Mouse (Mus musculus) hindbrain, embryonic 12.5 days (tissue): Measurements from ENCODE around the gene Aggf1. TPM values are rescaled to one million over a fixed set of nuclear protein-coding genes. Genes with fewer than 3 reads are reported as not detected.

Experiments used
- ATAC-seq: fragments of 200-750 bp; cut with Nextera tagmentation; 2 replicates; pipeline ENCODE4 v1.8.0; 2017; ENCODE audit warnings: moderate TSS enrichment; ENCODE audit not compliant: low FRiP score
- H3K27ac ChIP-seq: fragments of 300-500 bp; sonication (generic); 2 replicates; pipeline ENCODE4 v1.5.1; 2016; ENCODE audit warnings: mild to moderate bottlenecking
- H3K27me3 ChIP-seq: fragments of 300-500 bp; sonication (generic); 2 replicates; pipeline ENCODE4 v1.6.1; 2016; ENCODE audit warnings: mild to moderate bottlenecking
- H3K36me3 ChIP-seq: fragments of 300-500 bp; sonication (generic); 2 replicates; pipeline ENCODE4 v1.6.1; 2016; ENCODE audit warnings: mild to moderate bottlenecking
- H3K4me1 ChIP-seq: fragments of 300-500 bp; sonication (generic); 2 replicates; pipeline ENCODE4 v1.6.1; 2016
- H3K4me2 ChIP-seq: fragments of 300-500 bp; sonication (generic); replicated peaks from 2 replicates; pipeline ENCODE4 v1.6.1; 2016; ENCODE audit warnings: mild to moderate bottlenecking
- H3K4me3 ChIP-seq: fragments of 300-500 bp; sonication (generic); 2 replicates; pipeline ENCODE4 v1.5.1; 2016; ENCODE audit warnings: mild to moderate bottlenecking
- H3K9ac ChIP-seq: fragments of 300-500 bp; sonication (generic); 2 replicates; pipeline ENCODE4 v1.6.1; 2016; ENCODE audit warnings: mild to moderate bottlenecking, moderate library complexity
- H3K9me3 ChIP-seq: fragments of 300-500 bp; sonication (generic); replicated peaks from 2 replicates; pipeline ENCODE4 v1.6.1; 2016; ENCODE audit warnings: mild to moderate bottlenecking
- WGBS: fragments of 180-500 bp; shearing (Covaris S2); methylation state at CpG from one replicate; pipeline ENCODE4 v1.1.7; 2016; 5-methylcytosine and 5-hydroxymethylcytosine counted together
- polyA plus RNA-seq: library from polyadenylated mRNA; unstranded; fragments of >200 nt; fragmentation: Nextera tagmentation; extraction: Ambion mirVana; gene quantifications from 2 replicates; pipeline ENCODE4 v1.2.1, GENCODE M21; 2016

Aggf1 gene
- polyA plus RNA-seq, 1 experiment from 2014 or later, result 52.8 TPM

DNA sequence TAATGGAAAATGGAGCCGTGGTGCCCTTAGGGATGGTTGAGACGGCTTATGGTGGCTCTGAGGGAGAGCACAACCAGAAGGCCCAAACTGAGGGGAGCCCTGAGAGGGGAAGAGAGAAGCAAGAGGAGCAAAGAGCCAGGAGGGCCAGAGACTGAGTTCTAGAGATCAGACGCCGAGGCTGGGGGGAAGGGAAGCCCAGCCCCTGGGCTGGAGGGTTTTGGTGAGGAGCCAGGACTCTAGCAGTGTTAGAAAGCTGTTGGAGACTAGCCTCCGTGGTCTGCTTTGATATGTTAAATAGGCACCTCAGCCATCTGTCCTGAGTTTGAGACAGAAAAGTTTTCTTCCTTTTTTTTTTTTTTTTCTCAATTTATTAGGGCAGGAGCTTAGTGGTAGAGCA, 47.8 kb downstream of the Aggf1 start:
- Histone ChIP-seq H3K27me3 (no peaks in the 10 kb centered on the region), H3K9me3 (no peaks in the 10 kb centered on the region), H3K4me1 (peaks cover 32% of the 10 kb centered on the region), H3K9ac (peak overlapping the region; percentile 56), H3K4me3 (peak overlapping the region; percentile 77), H3K36me3 (no peaks in the 10 kb centered on the region), H3K27ac (peak overlapping the region; percentile 96), H3K4me2 (peak overlapping the region; percentile 76)
- WGBS, result 6% methylated on average over 5 of the region's 5 CpGs
- peak; percentile 35 for ATAC-seq

DNA sequence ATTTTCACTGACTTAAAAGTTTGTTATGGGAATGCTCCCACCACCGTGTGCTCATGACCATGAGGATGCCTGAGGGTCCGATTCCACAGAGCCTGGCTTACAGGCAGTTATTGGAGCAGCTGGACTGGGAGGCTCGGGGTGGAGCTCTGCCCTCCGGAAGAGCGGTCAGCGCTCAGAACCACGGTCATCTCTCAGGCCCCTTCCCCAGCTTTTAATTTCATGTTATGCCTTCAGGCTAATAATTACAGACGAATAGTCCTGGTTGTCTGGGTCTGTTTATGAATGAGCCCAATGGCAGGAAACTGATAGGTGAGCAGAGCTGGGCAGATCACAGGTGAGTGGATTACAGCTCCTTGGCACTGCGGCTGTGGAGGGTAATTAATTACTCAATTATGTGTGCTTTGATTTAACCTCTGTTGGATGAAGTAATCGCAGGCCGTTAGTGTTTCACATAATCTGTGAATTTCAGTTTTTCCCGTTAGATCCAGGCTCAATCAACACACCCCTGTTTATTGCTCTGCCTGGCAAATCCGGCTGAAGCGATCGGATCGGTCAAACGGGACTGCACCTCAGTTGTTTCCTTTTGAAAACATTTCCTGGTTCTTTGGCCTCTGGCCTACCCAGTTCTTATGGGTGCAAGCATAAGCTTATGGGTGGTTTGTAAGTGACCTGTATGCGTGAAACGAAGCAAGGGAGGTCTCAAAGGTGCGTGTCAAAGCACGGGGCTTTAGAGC, 48.4 kb downstream of the Aggf1 start:
- Histone ChIP-seq H3K27me3 (no peaks in the 10 kb centered on the region), H3K4me2 (peak overlapping the region; percentile 76), H3K36me3 (no peaks in the 10 kb centered on the region), H3K4me3 (peak overlapping the region; percentile 77), H3K4me1 (peaks cover 29% of the 10 kb centered on the region), H3K9ac (peak overlapping the region; percentile 56), H3K27ac (peak overlapping the region; percentile 96), H3K9me3 (no peaks in the 10 kb centered on the region)
- 0 out of 2 replicates have a peak, but pooled peaks have one; percentile 32 for ATAC-seq
- WGBS, result 10% methylated on average over 21 of the region's 21 CpGs

DNA sequence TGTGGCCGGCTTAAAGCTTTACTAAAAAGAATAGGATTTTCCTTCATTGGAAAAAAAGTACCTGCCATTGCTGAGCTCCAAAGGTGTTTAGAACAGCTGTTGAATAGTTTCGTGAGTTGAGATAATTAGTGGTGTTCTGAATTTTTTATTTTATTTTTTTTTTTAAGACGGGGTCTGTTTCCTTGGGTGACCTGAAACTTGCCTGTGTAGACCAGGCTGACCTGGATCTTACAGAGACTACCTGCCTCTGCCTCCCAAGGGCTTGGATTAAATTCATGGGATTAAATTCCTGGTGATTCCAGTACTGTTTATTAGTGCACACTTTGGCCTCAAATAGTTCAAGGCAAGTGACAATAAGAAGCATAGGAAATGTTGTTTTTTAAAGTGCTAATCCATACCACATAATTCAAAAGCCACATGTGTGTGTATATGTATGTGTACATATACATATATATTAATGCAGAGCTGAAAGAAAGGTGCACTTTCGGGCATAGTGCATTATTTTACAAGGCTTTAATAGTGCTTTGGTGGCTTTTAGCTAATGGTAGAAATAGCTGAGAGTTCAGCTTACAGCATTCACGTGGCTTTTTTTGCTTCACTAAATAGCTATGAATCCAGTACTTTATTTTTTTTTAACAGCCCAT, 49.1 kb downstream of the Aggf1 start:
- Histone ChIP-seq H3K4me3 (peak overlapping the region; percentile 77), H3K9me3 (no peaks in the 10 kb centered on the region), H3K9ac (peak overlapping the region; percentile 96), H3K4me1 (peaks cover 29% of the 10 kb centered on the region), H3K4me2 (peak overlapping the region; percentile 76), H3K27ac (peak overlapping the region; percentile 96), H3K27me3 (no peaks in the 10 kb centered on the region), H3K36me3 (no peaks in the 10 kb centered on the region)
- WGBS, result 19% methylated on average over 5 of the region's 5 CpGs
- no peak for ATAC-seq

DNA sequence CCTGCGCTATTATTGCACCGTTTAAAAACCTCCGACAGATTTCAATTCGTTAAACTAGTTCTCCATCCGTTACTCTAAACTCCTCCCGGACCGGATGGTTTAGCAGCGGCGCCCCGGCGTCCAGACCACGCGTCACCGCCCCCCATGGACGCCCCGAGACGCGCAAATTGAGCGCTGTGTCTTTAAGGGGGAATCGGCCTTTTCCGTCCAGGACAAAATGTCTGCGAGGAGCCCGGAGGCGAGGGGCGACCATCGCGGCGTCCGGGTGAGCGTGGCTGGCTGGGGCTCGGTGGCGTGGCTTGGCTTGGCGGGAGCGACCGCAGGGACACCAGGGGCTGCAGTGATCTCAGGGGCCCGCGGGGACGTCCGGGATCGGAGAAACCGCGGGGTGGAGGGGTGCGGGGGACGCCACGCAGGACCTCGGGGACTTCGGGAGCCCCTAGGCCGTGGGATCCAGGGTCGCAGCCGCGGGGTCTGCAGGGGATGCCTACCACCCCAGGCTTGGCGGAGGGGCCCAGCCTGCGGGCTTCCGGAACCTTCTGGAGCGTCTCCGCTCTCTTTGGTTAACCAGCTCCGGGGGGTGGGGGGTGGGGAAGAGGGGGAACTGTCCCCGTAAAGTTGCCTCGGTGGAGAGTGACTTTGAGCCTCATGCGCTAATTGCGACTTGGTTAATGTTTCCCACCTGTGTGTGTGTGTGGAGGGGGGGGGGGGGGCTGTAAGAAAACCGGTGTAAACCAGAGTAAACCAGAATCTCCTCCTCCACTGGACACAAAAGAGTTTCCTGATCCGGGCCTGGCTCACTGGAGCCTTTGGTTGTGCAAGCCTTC, 49.9 kb downstream of the Aggf1 start:
- Histone ChIP-seq H3K36me3 (no peaks in the 10 kb centered on the region), H3K4me2 (peak overlapping the region; percentile 76), H3K9ac (peak overlapping the region; percentile 96), H3K4me1 (peaks cover 28% of the 10 kb centered on the region), H3K27me3 (no peaks in the 10 kb centered on the region), H3K9me3 (no peaks in the 10 kb centered on the region), H3K27ac (peak overlapping the region; percentile 96), H3K4me3 (peak overlapping the region; percentile 77)
- ATAC-seq, result peak; percentile 68
- WGBS, result under 1% methylated on average over 61 of the region's 63 CpGs

DNA sequence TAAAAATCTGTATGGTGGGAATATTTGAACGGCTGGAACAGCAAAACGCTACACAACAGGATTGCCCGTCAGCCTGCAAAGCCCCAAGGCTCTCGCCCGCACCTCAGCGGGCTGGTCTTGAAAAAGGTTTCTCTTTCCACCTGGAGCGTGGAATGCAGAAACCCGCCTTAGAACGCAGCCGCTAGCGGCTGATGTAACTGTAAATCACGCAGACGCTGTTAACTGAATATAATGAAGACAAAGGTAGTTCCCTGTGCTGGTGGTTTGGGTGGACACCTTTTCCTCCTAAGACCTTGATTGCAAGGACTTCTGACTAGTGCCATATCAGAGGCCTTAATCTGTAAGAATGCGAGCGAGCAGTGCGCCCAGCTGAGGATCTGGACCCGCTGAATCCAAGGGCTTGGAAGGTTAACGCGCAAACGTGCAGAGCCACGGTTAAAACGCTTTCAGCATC, 50.5 kb downstream of the Aggf1 start:
- WGBS, result under 1% methylated on average over 22 of the region's 22 CpGs
- Histone ChIP-seq H3K4me3 (peak overlapping the region; percentile 77), H3K9ac (peak overlapping the region; percentile 96), H3K36me3 (no peaks in the 10 kb centered on the region), H3K27me3 (no peaks in the 10 kb centered on the region), H3K4me1 (peaks cover 28% of the 10 kb centered on the region), H3K9me3 (no peaks in the 10 kb centered on the region), H3K27ac (peak overlapping the region; percentile 96), H3K4me2 (peak overlapping the region; percentile 76)
- peak; percentile 42 for ATAC-seq

DNA sequence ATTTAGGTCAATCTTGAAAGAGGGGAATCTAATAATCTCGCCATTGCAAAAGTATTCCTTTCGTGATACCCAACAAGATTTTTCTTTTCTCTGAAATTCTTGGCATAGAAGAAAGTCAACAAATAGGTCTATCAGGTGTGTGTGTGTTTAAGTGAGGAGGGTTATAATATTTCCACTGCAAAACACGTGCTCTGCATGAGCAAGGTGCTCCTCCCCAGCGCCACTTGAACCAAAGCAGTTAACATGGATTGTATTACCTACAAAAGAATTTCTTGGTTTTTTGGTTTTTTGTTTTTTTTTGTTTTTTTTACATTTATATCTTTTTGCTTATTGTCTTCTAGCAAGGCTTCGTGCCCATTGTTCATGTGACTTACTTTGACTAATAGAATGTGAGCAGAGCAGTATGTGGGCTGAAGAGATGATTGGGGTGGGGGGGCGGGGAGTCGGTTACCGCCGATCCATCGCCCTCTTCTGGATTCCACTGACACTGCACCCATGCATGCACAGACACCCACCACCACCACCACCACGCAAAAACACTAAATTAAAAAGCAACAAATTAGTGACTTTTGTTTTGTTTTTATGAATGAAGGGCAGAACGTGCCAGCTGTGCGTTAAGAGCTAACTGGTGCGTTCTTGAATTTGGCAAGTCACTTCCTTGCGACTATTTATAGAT, 51.1 kb downstream of the Aggf1 start:
- Histone ChIP-seq H3K36me3 (no peaks in the 10 kb centered on the region), H3K27me3 (no peaks in the 10 kb centered on the region), H3K27ac (peak overlapping the region; percentile 96), H3K9me3 (no peaks in the 10 kb centered on the region), H3K4me3 (peak overlapping the region; percentile 77), H3K9ac (peak overlapping the region; percentile 96), H3K4me1 (peaks cover 27% of the 10 kb centered on the region), H3K4me2 (peak overlapping the region; percentile 76)
- 24% methylated on average over 15 of the region's 15 CpGs for WGBS
- peak; percentile 46 for ATAC-seq

DNA sequence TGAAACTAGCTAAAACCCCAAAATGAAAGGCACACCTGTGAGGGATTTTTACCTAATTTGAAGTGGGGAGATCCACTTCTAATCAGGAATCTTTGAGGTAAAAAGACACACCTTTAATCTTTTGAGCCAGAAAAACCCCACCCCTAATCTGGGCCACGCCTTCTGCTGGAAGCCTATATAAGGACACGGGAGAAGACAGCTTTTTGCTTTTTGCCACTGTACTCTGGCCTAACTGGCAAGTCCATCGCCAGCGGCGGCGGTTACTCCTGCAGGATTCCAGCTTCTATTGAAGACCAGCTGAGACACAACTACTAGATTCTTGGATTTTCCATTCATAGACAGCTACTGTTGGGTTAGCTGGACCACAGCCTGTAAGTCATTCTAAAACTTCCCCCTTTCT, 51.8 kb downstream of the Aggf1 start, which contains the start of gene Zbed3:
Gene Zbed3, plus strand, starts transcription at position 213 of the 400 bp plus-strand sequence.
- Histone ChIP-seq H3K27ac (peak within 1 kb of the TSS; percentile 96), H3K4me3 (peak within 1 kb of the TSS; percentile 77), H3K27me3 (no peaks in the 10 kb centered on the region), H3K9ac (peak within 1 kb of the TSS; percentile 96), H3K4me1 (peaks cover 20% of the 10 kb centered on the region), H3K4me2 (peak within 1 kb of the TSS; percentile 76), H3K9me3 (no peaks in the 10 kb centered on the region), H3K36me3 (no peaks in the 10 kb centered on the region)
- ATAC-seq, result no peak
- 92% methylated on average over 6 of the region's 6 CpGs for WGBS

DNA sequence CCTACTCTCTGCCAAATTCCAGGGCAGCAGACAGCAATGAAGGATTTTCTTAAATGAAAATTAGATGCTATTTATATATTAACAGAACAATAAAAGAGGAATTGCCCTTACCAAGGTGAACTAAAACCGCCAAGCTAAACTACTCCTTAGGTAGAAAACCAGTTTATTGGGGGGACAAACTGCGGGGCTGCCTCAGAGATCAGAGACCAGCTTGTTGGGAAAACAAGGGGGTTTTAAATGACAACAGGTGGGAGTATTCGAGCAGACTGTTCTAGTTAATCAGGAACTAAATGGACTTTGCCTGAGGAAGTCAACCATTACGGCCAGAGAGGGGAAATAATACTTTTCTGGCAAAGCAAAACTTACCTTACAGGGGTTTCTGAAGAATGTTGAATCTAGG, 54.7 kb downstream of the Aggf1 start:
- Histone ChIP-seq H3K36me3 (no peaks in the 10 kb centered on the region), H3K27ac (no peak overlapping the region), H3K4me2 (no peak overlapping the region), H3K9me3 (no peaks in the 10 kb centered on the region), H3K9ac (no peak overlapping the region), H3K27me3 (no peaks in the 10 kb centered on the region), H3K4me3 (no peak overlapping the region), H3K4me1 (0 out of 2 replicates have a peak, but pooled peaks cover 3% of the 10 kb centered on the region)
- no peak for ATAC-seq
- 46% methylated on average over 4 of the region's 4 CpGs for WGBS

DNA sequence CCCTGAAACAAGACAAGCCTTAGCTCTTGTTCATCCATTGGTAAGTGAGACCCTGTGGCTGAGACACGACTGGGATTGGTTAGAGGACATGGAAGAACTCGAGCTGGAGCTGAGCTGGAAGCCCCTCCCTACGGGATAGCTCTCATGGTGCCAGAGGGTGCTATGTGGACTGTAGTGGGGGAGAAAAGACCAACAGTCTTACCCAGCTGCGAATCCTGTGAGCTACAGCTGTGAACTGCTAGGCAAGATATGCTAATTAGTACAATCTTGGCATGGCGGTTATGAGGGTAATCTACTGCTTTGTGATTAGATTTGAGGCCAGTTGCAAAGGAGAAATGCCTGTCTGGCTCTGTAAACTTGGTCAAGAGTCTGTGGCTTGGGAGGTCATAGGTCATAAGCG, 56.0 kb downstream of the Aggf1 start:
- Histone ChIP-seq H3K36me3 (no peaks in the 10 kb centered on the region), H3K4me1 (no peaks in the 10 kb centered on the region), H3K4me3 (no peak overlapping the region), H3K27me3 (no peaks in the 10 kb centered on the region), H3K4me2 (no peak overlapping the region), H3K27ac (no peak overlapping the region), H3K9ac (no peak overlapping the region), H3K9me3 (no peaks in the 10 kb centered on the region)
- no peak for ATAC-seq
- WGBS, result 79% methylated on average over 6 of the region's 6 CpGs

DNA sequence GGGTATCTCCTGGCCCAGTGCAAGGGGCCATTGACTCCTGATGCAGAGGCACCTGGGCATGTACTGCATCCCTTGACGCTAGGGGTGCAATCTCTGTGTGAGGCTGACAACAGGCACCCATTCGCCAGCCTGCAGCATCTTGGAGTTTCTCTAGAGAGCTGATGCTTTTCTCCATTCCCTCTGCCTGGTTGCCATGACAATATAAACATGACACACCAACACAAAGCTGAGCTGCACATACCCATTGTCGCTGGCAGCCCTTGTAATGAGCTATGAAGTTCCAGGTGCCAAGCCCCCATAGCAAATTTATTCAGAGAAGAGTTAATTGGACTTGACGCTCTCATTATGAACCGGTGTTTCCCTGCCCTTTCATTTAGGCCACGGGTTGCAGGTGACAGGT, 63.1 kb downstream of the Aggf1 start:
- 62% methylated on average over 6 of the region's 6 CpGs for WGBS
- H3K9ac ChIP-seq, result no peak overlapping the region
- ATAC-seq, result no peak
- no peak overlapping the region for H3K27ac ChIP-seq
- no peaks in the 10 kb centered on the region for H3K36me3 ChIP-seq
- no peaks in the 10 kb centered on the region for H3K27me3 ChIP-seq
- H3K4me1 ChIP-seq, result no peaks in the 10 kb centered on the region
- H3K4me2 ChIP-seq, result no peak overlapping the region
- no peak overlapping the region for H3K4me3 ChIP-seq
- no peaks in the 10 kb centered on the region for H3K9me3 ChIP-seq

DNA sequence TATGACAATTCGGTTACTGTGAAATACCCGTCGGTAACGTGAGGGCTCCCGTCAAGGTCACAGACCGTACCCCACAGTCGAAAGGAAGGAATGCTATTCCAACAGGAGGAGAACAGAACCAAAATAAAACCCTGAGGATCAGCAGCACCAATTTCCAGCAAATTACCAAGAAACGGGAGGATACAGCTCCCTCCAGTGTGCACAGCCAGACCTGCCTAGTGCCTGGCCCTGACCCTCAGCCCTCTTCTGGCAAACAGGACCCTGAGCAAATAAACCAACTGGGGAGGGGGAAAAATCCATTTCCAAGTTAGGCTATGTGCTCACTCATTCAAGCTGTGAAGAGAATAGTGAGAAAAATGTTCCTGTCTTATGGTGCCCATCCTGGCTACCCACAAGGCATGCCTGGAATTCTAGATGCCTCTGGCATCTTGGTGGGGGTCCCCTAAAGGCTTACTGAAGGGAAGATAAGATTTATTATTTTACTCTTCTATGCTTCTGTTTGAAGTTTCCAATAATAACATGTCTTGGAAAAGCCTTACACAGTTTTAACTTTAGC, 68.0 kb downstream of the Aggf1 start:
- ATAC-seq, result no peak
- WGBS, result 82% methylated on average over 8 of the region's 8 CpGs
- Histone ChIP-seq H3K27me3 (no peaks in the 10 kb centered on the region), H3K9ac (no peak overlapping the region), H3K4me1 (no peaks in the 10 kb centered on the region), H3K36me3 (no peaks in the 10 kb centered on the region), H3K4me3 (no peak overlapping the region), H3K9me3 (no peaks in the 10 kb centered on the region), H3K27ac (no peak overlapping the region), H3K4me2 (no peak overlapping the region)
